Mouse (Mus musculus): ENCODE measurements at regions not wholly inside any gene's neighbourhood (a gene's known extent, or its start where the extent isn't known, plus 50 kb on each side); places are given as distances from the start of the nearest gene placed in this dataset.

DNA sequence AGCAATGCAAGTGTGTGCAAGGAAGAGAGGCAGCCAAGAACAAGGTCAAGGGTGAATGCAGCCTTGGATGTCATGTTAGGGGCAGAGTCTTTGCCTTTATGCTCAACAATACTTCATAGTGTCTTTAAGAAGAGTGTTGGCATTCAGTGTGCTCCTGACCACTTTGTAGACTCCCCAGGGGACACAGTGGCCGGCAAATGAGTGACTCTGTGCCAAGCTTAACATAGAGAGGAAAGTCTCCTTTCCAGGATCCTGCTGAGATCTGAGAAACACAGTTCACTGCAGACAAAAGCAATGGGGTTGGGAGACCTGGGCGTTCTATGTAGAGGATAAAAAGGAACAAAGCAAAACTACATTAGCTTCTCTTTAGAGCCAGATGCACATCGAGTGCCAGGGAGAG is 259.2 kb downstream of the Maf start:
- Histone ChIP-seq H3K9me3 (ENCODE audit: control insufficient read depth, low read length) (no peaks in the 10 kb centered on the region), H3K27ac (ENCODE audit: low read depth, low read length) (no peak overlapping the region), H3K4me1 (replicated peaks; ENCODE audit: control insufficient read depth, insufficient read depth, low read length) (no peaks in the 10 kb centered on the region), H3K9ac (ENCODE audit: low read depth, low read length) (no peak overlapping the region), H3K36me3 (ENCODE audit: control insufficient read depth, insufficient read depth, low read length) (no peaks in the 10 kb centered on the region), H3K4me3 (ENCODE audit: low read depth, low read length) (no peak overlapping the region), H3K27me3 (replicated peaks; ENCODE audit: control insufficient read depth, insufficient read depth, low read length) (no peaks in the 10 kb centered on the region), H3K4me2 (no peak overlapping the region)
- ATAC-seq (replicated peaks; ENCODE audit: low FRiP score) = no peak
- 75% methylated on average over 3 of the region's 3 CpGs for WGBS
- no peak for DNase-seq (ENCODE audit: low spot score)

DNA sequence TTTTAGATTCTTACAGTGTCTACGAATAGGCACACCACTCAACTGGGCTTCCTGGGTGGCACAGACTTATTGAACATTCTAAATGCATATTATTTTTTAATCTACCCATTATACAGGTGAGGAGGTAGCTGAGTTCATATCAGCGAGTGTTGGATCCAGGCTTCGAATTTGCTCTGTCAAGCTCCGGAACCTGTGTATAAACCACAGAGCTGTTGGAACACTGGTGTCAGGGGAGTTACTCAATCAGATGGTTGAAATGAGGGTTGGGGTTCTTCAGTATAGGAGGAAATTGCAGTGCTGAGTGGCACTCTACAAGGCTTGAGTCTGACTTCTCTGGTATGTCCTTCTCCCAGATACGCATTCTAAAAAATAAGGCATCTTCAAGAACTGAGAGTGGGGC is 263.1 kb downstream of the Maf start:
- no peak overlapping the region for H3K9ac ChIP-seq (ENCODE audit: low read depth, low read length)
- no peaks in the 10 kb centered on the region for H3K36me3 ChIP-seq (ENCODE audit: control insufficient read depth, insufficient read depth, low read length)
- no peak for ATAC-seq (replicated peaks; ENCODE audit: low FRiP score)
- no peak overlapping the region for H3K27ac ChIP-seq (ENCODE audit: low read depth, low read length)
- WGBS = 83% methylated on average over 5 of the region's 5 CpGs
- H3K9me3 ChIP-seq (ENCODE audit: control insufficient read depth, low read length) = no peaks in the 10 kb centered on the region
- H3K4me2 ChIP-seq = no peak overlapping the region
- no peak for DNase-seq (ENCODE audit: low spot score)
- H3K4me3 ChIP-seq (ENCODE audit: low read depth, low read length) = no peak overlapping the region
- H3K27me3 ChIP-seq (replicated peaks; ENCODE audit: control insufficient read depth, insufficient read depth, low read length) = no peaks in the 10 kb centered on the region
- no peaks in the 10 kb centered on the region for H3K4me1 ChIP-seq (replicated peaks; ENCODE audit: control insufficient read depth, insufficient read depth, low read length)

DNA sequence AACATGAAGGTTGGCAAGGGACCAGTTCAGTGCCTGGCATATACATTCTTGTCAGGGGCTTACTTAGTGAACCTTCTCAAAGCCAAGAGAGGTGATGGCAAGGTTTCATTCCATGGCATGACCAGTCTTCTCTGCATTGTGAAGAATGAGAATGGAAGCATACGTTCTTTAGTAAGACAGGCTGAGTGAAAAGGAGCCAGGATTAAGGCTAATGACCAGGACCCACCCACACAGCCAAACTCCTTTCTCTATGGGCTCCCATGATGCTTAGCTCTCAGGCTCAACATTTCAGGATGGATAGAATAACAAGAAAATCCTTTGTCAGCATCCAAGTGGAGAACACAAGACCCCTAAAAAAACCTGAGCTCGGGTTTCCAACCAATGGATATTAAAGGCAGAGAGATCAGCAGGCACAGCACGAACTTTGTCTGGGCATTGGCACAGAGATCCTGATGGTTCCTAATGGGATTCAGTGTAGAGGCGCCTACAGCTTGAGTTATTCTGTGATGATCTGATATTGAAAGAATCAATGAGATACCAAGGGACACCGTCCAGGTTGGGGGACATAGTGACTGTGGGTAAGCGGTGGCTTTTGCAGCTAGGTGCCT is 265.5 kb downstream of the Maf start:
- DNase-seq (ENCODE audit: low spot score) = no peak

DNA sequence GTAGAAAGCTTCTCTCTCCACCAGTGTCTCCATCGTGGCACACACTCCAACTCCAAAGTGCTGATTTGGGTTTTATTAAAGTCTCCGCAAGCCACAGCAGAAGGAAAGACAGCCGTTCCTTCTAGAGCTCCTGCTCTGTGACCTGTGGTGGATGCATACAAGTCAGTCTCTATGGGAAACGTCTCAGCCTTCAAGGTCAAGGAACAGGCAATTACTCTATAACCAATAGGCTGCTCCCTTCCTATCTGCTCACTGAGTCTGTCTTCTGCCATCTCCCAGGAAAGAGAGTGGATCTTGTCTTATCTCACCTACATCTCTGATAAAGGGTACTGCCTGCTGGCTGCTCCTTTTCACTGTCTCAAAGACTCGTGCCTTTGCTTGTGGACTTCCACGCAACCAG is 266.3 kb downstream of the Maf start:
- 56% methylated on average over 6 of the region's 6 CpGs for WGBS
- no peaks in the 10 kb centered on the region for H3K36me3 ChIP-seq (ENCODE audit: control insufficient read depth, insufficient read depth, low read length)
- no peaks in the 10 kb centered on the region for H3K27me3 ChIP-seq (replicated peaks; ENCODE audit: control insufficient read depth, insufficient read depth, low read length)
- ATAC-seq (replicated peaks; ENCODE audit: low FRiP score) = no peak
- no peak overlapping the region for H3K4me3 ChIP-seq (ENCODE audit: low read depth, low read length)
- H3K4me2 ChIP-seq = no peak overlapping the region
- H3K27ac ChIP-seq (ENCODE audit: low read depth, low read length) = no peak overlapping the region
- H3K4me1 ChIP-seq (replicated peaks; ENCODE audit: control insufficient read depth, insufficient read depth, low read length) = no peaks in the 10 kb centered on the region
- DNase-seq (ENCODE audit: low spot score) = no peak
- no peaks in the 10 kb centered on the region for H3K9me3 ChIP-seq (ENCODE audit: control insufficient read depth, low read length)
- H3K9ac ChIP-seq (ENCODE audit: low read depth, low read length) = no peak overlapping the region

More for the DNA sequence above, 265.5 kb downstream of the Maf start:
- Histone ChIP-seq H3K9ac (ENCODE audit: low read depth, low read length) (no peak overlapping the region), H3K4me1 (replicated peaks; ENCODE audit: control insufficient read depth, insufficient read depth, low read length) (no peaks in the 10 kb centered on the region), H3K4me2 (no peak overlapping the region), H3K36me3 (ENCODE audit: control insufficient read depth, insufficient read depth, low read length) (no peaks in the 10 kb centered on the region), H3K9me3 (ENCODE audit: control insufficient read depth, low read length) (no peaks in the 10 kb centered on the region), H3K27me3 (replicated peaks; ENCODE audit: control insufficient read depth, insufficient read depth, low read length) (no peaks in the 10 kb centered on the region), H3K4me3 (ENCODE audit: low read depth, low read length) (no peak overlapping the region), H3K27ac (ENCODE audit: low read depth, low read length) (no peak overlapping the region)
- 85% methylated on average over 6 of the region's 6 CpGs for WGBS
- no peak for ATAC-seq (replicated peaks; ENCODE audit: low FRiP score)

DNA sequence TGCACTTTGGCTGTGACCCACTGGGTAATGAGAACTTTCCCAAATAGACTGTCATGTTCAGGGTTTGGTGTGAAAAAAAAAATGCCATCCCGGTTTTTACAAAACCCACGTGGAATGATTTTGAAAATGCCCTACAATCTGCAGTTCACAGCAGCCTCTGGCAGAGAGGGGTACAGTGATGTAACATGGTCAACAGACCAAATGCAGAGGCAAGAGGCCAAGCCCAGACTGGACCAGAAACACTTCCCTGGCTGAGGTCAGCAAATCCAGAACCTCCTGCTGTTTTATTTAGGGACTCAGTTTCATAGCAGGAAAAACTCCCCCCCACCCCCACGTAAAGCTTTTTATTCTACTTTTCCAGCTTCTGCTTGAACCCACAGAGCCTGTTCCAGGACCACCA is 267.4 kb downstream of the Maf start:
- no peak for ATAC-seq (replicated peaks; ENCODE audit: low FRiP score)
- H3K27me3 ChIP-seq (replicated peaks; ENCODE audit: control insufficient read depth, insufficient read depth, low read length) = no peaks in the 10 kb centered on the region
- no peak overlapping the region for H3K4me2 ChIP-seq
- no peak overlapping the region for H3K9ac ChIP-seq (ENCODE audit: low read depth, low read length)
- H3K4me3 ChIP-seq (ENCODE audit: low read depth, low read length) = no peak overlapping the region
- H3K9me3 ChIP-seq (ENCODE audit: control insufficient read depth, low read length) = no peaks in the 10 kb centered on the region
- no peak overlapping the region for H3K27ac ChIP-seq (ENCODE audit: low read depth, low read length)
- no peaks in the 10 kb centered on the region for H3K4me1 ChIP-seq (replicated peaks; ENCODE audit: control insufficient read depth, insufficient read depth, low read length)
- no peaks in the 10 kb centered on the region for H3K36me3 ChIP-seq (ENCODE audit: control insufficient read depth, insufficient read depth, low read length)
- 85% methylated on average over 3 of the region's 3 CpGs for WGBS
- DNase-seq (ENCODE audit: low spot score) = no peak

DNA sequence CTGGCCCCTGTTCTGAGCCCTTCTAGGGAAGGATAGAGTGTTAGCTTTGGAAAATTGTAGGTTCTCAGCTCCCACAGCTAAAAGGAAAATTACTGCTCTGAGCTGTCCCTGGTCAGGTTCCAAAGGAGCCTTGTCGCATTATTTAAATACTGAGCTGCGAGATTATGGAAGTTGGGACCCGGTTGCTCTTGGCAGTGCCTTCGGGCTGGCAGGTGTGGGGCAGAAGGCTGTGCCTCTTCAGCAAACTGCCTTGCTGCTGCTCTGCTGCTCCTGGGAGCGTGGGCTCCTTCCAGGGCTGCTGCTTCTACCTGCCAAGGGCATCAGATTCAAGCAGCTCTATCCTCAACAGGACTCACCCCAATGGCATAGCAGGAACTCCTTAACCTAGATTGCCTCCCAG is 268.1 kb downstream of the Maf start:
- Histone ChIP-seq H3K36me3 (ENCODE audit: control insufficient read depth, insufficient read depth, low read length) (no peaks in the 10 kb centered on the region), H3K4me3 (ENCODE audit: low read depth, low read length) (no peak overlapping the region), H3K4me2 (no peak overlapping the region), H3K9ac (ENCODE audit: low read depth, low read length) (no peak overlapping the region), H3K27me3 (replicated peaks; ENCODE audit: control insufficient read depth, insufficient read depth, low read length) (no peaks in the 10 kb centered on the region), H3K4me1 (replicated peaks; ENCODE audit: control insufficient read depth, insufficient read depth, low read length) (no peaks in the 10 kb centered on the region), H3K9me3 (ENCODE audit: control insufficient read depth, low read length) (no peaks in the 10 kb centered on the region), H3K27ac (ENCODE audit: low read depth, low read length) (no peak overlapping the region)
- DNase-seq (ENCODE audit: low spot score) = no peak
- ATAC-seq (replicated peaks; ENCODE audit: low FRiP score) = no peak
- WGBS = 74% methylated on average over 5 of the region's 5 CpGs

DNA sequence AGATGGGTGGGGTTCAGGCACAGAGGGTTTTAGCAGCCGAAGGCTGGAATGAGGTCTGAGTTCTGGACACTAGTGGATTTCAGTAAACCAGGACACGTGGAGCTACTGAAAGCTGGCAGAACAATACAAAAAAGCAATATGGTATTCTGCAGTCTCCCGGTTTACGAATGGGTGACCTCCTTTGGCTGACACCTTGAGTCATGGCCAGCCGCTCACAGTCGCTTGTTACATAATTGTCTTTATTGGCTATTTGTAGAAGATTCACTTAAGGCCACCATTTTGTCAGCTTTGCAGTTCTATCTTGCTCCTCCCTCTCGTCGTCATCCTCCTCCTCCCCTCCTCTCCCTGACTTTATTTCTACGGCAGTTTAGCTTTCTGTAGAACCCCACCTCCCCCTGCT is 269.6 kb downstream of the Maf start:
- Histone ChIP-seq H3K9ac (ENCODE audit: low read depth, low read length) (no peak overlapping the region), H3K9me3 (ENCODE audit: control insufficient read depth, low read length) (no peaks in the 10 kb centered on the region), H3K36me3 (ENCODE audit: control insufficient read depth, insufficient read depth, low read length) (no peaks in the 10 kb centered on the region), H3K27me3 (replicated peaks; ENCODE audit: control insufficient read depth, insufficient read depth, low read length) (no peaks in the 10 kb centered on the region), H3K4me3 (ENCODE audit: low read depth, low read length) (no peak overlapping the region), H3K4me2 (no peak overlapping the region), H3K27ac (ENCODE audit: low read depth, low read length) (no peak overlapping the region), H3K4me1 (replicated peaks; ENCODE audit: control insufficient read depth, insufficient read depth, low read length) (no peaks in the 10 kb centered on the region)
- DNase-seq (ENCODE audit: low spot score) (no peak), ATAC-seq (replicated peaks; ENCODE audit: low FRiP score) (no peak)
- WGBS = 79% methylated on average over 9 of the region's 9 CpGs

DNA sequence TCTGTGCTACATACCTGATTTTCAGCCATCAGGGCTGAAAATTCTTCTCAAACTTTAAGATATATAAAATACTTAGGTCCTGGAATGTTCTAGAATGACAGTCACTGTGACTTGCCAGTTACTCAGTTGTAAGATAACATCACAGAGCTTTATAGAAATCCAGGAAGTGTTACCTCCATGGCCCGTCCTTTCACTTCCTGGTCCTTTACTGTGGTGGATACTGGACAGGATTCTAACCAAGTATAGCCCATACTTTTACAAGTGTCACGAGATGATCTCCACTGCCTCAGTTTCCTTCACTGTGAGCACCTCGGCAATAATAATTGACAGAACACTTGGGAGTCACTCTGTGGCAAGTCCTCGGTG is 271.3 kb downstream of the Maf start:
- Histone ChIP-seq H3K9ac (ENCODE audit: low read depth, low read length) (no peak overlapping the region), H3K9me3 (ENCODE audit: control insufficient read depth, low read length) (no peaks in the 10 kb centered on the region), H3K27ac (ENCODE audit: low read depth, low read length) (no peak overlapping the region), H3K4me2 (no peak overlapping the region), H3K4me3 (ENCODE audit: low read depth, low read length) (no peak overlapping the region), H3K27me3 (replicated peaks; ENCODE audit: control insufficient read depth, insufficient read depth, low read length) (no peaks in the 10 kb centered on the region), H3K4me1 (replicated peaks; ENCODE audit: control insufficient read depth, insufficient read depth, low read length) (no peaks in the 10 kb centered on the region), H3K36me3 (ENCODE audit: control insufficient read depth, insufficient read depth, low read length) (no peaks in the 10 kb centered on the region)
- 74% methylated on average over 4 of the region's 4 CpGs for WGBS
- ATAC-seq (replicated peaks; ENCODE audit: low FRiP score) (no peak), DNase-seq (ENCODE audit: low spot score) (no peak)

DNA sequence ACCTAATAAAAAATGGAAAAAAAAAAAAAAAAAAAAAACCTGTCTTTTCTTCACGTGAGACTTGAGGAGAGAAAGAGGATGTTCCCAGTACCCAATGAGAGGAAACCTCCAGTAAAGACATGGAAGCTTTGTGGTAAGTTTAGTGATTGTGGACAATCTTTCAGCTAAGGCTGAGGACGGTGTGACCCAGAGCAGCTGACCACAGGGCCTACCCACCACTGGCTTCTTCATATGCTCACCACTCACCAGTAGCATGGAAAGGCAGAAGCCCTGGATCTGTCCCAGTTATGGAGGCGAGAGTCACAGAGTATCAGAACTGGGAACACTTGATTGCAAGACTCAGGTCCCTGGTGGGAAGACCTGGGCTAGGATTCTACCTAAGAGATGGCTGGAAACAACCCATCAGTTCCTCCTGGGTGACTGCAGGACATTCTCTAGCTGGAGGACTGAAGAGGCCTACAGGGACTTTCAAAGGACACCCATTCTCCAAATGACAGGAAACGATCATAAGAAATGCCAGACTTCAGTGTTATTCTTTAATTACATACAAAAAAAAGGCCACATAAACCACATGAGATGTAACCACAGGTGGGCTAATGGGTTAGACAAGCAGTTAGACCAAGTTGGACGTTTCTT is 271.8 kb downstream of the Maf start:
- Histone ChIP-seq H3K4me3 (ENCODE audit: low read depth, low read length) (no peak overlapping the region), H3K4me1 (replicated peaks; ENCODE audit: control insufficient read depth, insufficient read depth, low read length) (no peaks in the 10 kb centered on the region), H3K4me2 (no peak overlapping the region), H3K27me3 (replicated peaks; ENCODE audit: control insufficient read depth, insufficient read depth, low read length) (no peaks in the 10 kb centered on the region), H3K27ac (ENCODE audit: low read depth, low read length) (no peak overlapping the region), H3K9me3 (ENCODE audit: control insufficient read depth, low read length) (no peaks in the 10 kb centered on the region), H3K9ac (ENCODE audit: low read depth, low read length) (no peak overlapping the region), H3K36me3 (ENCODE audit: control insufficient read depth, insufficient read depth, low read length) (no peaks in the 10 kb centered on the region)
- WGBS = 70% methylated on average over 5 of the region's 5 CpGs
- ATAC-seq (replicated peaks; ENCODE audit: low FRiP score) (no peak), DNase-seq (ENCODE audit: low spot score) (no peak)

All from liver, embryonic 11.5 days (tissue).